Mouse (Mus musculus): ENCODE data around the gene Stab2.

DNA sequence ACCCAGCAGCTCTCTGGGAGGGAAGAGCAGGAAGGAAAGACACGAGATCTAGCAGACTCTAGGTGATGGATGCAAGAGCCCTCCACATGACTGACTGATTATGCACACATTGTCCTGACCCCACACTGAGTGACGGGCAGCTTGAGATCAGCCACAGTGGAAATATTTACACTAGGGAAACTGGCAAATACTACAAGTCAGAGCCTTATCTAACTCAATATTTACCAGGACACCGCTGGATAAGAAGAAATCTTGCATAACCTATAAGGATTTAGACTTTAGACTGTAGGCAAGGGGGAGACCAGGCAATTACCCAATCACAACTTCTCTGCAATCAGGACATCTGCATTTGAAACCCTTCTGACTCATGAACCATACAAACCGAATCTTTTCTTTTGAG is 43.9 kb upstream of the Stab2 start:
- TF ChIP-seq CTCF (IDR thresholded peaks at IDR 0.05; ENCODE audit: low read depth), result no peak
- TF ChIP-seq EP300 (optimal IDR thresholded peaks at IDR 0.05), result no peak
